Mouse (Mus musculus): ENCODE measurements around the gene Ist1. TPM values are rescaled to one million over a fixed set of nuclear protein-coding genes. Genes with fewer than 3 reads are reported as not detected.

Ist1 gene
- polyA plus RNA-seq, 1 experiment: 141 TPM

DNA sequence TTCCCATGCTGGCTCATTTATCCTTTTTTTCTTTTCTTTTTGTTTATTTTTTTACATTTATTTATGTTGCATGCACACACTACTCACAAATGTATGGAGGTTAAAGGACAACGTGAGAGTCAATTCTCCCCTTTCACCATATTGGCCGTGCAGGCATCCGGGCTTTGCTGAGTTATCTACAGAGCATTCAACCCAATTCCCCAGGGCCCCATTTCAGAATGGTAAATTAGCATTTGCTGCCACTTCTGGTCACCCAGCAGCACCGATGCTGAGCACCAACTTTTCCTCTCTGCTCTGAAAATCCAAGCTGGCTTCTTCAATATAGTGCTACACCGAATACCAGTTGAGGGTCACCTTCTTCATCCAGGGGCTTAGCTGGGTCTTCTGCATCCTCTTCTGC is 54.2 kb downstream of the Ist1 start:
- DNase-seq (ENCODE audit: low read depth): no peak
- TF ChIP-seq CTCF (IDR thresholded peaks at IDR 0.05; ENCODE audit: borderline replicate concordance, extremely low read depth, insufficient read depth, insufficient read length) (no peak), POLR2A (IDR thresholded peaks at IDR 0.05; ENCODE audit: borderline replicate concordance, extremely low read depth, insufficient read depth, insufficient read length, poor library complexity, severe bottlenecking) (no peak)

GRCm38 (mm10) chr8:109635146-109635545 is 57.9 kb downstream of the Ist1 start:
- DNase-seq (ENCODE audit: low read depth): no peak
- TF ChIP-seq POLR2A (IDR thresholded peaks at IDR 0.05; ENCODE audit: borderline replicate concordance, extremely low read depth, insufficient read depth, insufficient read length, poor library complexity, severe bottlenecking) (no peak), CTCF (IDR thresholded peaks at IDR 0.05; ENCODE audit: borderline replicate concordance, extremely low read depth, insufficient read depth, insufficient read length) (no peak)

- TF ChIP-seq CTCF (IDR thresholded peaks at IDR 0.05; ENCODE audit: borderline replicate concordance, extremely low read depth, insufficient read depth, insufficient read length) (no peak), POLR2A (IDR thresholded peaks at IDR 0.05; ENCODE audit: borderline replicate concordance, extremely low read depth, insufficient read depth, insufficient read length, poor library complexity, severe bottlenecking) (no peak)
- peak; percentile 35 for DNase-seq (ENCODE audit: low read depth)
Observed at GRCm38 (mm10) chr8:109632498-109632897, 60.6 kb downstream of the Ist1 start.

DNA sequence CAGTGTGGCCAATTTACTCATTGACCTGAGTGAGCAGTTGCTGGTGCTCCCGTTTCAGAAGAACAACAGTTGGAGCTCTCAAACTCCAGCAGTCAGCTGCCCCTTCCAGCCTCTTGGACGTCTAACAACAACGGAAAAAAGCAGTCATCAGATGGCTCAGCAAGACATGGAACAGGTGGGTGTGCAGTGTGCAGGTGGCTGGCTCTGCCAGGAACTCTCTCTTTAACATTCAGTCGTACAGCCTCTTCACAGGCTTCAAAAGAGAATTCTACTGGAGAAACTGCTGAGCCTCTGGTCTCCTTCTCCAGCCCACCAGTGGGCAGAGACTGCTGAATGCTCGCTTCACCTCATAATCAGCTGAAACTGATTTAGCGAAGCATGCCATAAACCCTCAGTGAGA is 64.4 kb downstream of the Ist1 start:
- no peak for DNase-seq (ENCODE audit: low read depth)
- no peak for TF ChIP-seq CTCF (IDR thresholded peaks at IDR 0.05; ENCODE audit: borderline replicate concordance, extremely low read depth, insufficient read depth, insufficient read length)
- TF ChIP-seq POLR2A (IDR thresholded peaks at IDR 0.05; ENCODE audit: borderline replicate concordance, extremely low read depth, insufficient read depth, insufficient read length, poor library complexity, severe bottlenecking): no peak

Other genes with a start within 250 kb of the Ist1 start
- 0.88 and 3.6 TPM in 2 replicates for gene Pmfbp1, start 199.2 kb downstream of the Ist1 start, polyA plus RNA-seq (2012; rRNA removed)
- 19.5 and 25.3 TPM in 2 replicates for gene Dhx38, start 127.4 kb downstream of the Ist1 start, polyA plus RNA-seq (2012; rRNA removed)
- gene Txnl4b, start 127.4 kb downstream of the Ist1 start, polyA plus RNA-seq (2012; rRNA removed): 3.8 and 7.4 TPM in 2 replicates
- gene Hp, start 114.1 kb downstream of the Ist1 start, polyA plus RNA-seq (2012; rRNA removed): 0.38 and 0.63 TPM in 2 replicates
- gene Dhodh, start 84.6 kb downstream of the Ist1 start, polyA plus RNA-seq (2012; rRNA removed): 25.0 and 31.8 TPM in 2 replicates
- 0.05 TPM in 1 of 2 replicates, not detected in the other for gene Pkd1l3, start 78.7 kb downstream of the Ist1 start, polyA plus RNA-seq (2012; rRNA removed)
- 94.8 and 107 TPM in 2 replicates for gene Zfp821, start 12.3 kb upstream of the Ist1 start, polyA plus RNA-seq (2012; rRNA removed)
- gene Atxn1l, start 44.5 kb upstream of the Ist1 start, polyA plus RNA-seq (2012; rRNA removed): 10.8 and 11.9 TPM in 2 replicates
- gene Ap1g1, start 85.3 kb upstream of the Ist1 start, polyA plus RNA-seq (2012; rRNA removed): 81.8 and 100 TPM in 2 replicates
- gene Phlpp2, start 175.3 kb upstream of the Ist1 start, polyA plus RNA-seq (2012; rRNA removed): 14.6 TPM in 2 replicates